Mouse (Mus musculus) heart, postnatal 0 days (tissue): ENCODE measurements around the gene Ubb. TPM values are rescaled to one million over a fixed set of nuclear protein-coding genes. Genes with fewer than 3 reads are reported as not detected.
A peak's percentile ranks its signal among the peaks of the same experiment; 100 is the strongest.

Experiments used
- ATAC-seq: fragments of 200-750 bp; cut with Nextera tagmentation; 2 replicates; pipeline ENCODE4 v1.8.0; 2017; ENCODE audit warnings: low read depth, moderate number of reproducible peaks, moderate library complexity; ENCODE audit not compliant: insufficient read depth
- DNase-seq: peaks from one replicate; pipeline ENCODE4 v3.0.0-alpha.2; 2016; ENCODE audit warnings: low spot score
- H3K27ac ChIP-seq: fragments of 300-500 bp; sonication (generic); 2 replicates; pipeline ENCODE4 v1.5.1; 2014; ENCODE audit warnings: low read depth, mild to moderate bottlenecking
- H3K27me3 ChIP-seq: fragments of 300-500 bp; sonication (generic); 2 replicates; pipeline ENCODE4 v1.6.1; 2014; ENCODE audit warnings: low read length, mixed read lengths; ENCODE audit not compliant: control insufficient read depth, insufficient read depth
- H3K36me3 ChIP-seq: fragments of 300-500 bp; sonication (generic); replicated peaks from 2 replicates; pipeline ENCODE4 v1.6.1; 2014; ENCODE audit warnings: low read length, mixed read lengths; ENCODE audit not compliant: control insufficient read depth, insufficient read depth
- H3K4me1 ChIP-seq: fragments of 300-500 bp; sonication (generic); 2 replicates; pipeline ENCODE4 v1.6.1; 2014; ENCODE audit warnings: antibody characterized with exemption; ENCODE audit not compliant: control insufficient read depth, insufficient read depth
- H3K4me2 ChIP-seq: fragments of 300-500 bp; sonication (generic); 2 replicates; pipeline ENCODE4 v1.6.1; 2014; ENCODE audit warnings: low read depth, mild to moderate bottlenecking, low read length, moderate library complexity
- H3K4me3 ChIP-seq: fragments of 300-500 bp; sonication (generic); 2 replicates; pipeline ENCODE4 v1.5.1; 2014; ENCODE audit warnings: low read depth, low read length
- H3K9ac ChIP-seq: fragments of 300-500 bp; sonication (generic); replicated peaks from 2 replicates; pipeline ENCODE4 v1.6.1; 2014; ENCODE audit warnings: low read depth, low read length, mixed read lengths
- H3K9me3 ChIP-seq: fragments of 300-500 bp; sonication (generic); replicated peaks from 2 replicates; pipeline ENCODE4 v1.6.1; 2016; ENCODE audit warnings: low read length; ENCODE audit not compliant: control insufficient read depth
- CTCF ChIP-seq: IDR thresholded peaks from 2 replicates; pipeline ENCODE4 v1.5.1; 2016; ENCODE audit warnings: antibody characterized with exemption, control low read depth, low read depth
- EP300 ChIP-seq: IDR thresholded peaks from 2 replicates; pipeline ENCODE4 v1.6.1; 2016; ENCODE audit warnings: antibody characterized with exemption, low read depth
- WGBS: fragments of 180-500 bp; shearing (Covaris S2); extraction: QIAGEN DNeasy Blood & Tissue Kit; methylation state at CpG from one replicate; pipeline ENCODE4 v1.1.7; 2014; 5-methylcytosine and 5-hydroxymethylcytosine counted together
- polyA plus RNA-seq: library from polyadenylated mRNA; unstranded; fragments of >200 nt; fragmentation: Nextera tagmentation; extraction: Ambion mirVana; gene quantifications from 2 replicates; pipeline ENCODE4 v1.2.1, GENCODE M21; 2015
- total RNA-seq: library from RNA; depleted of rRNA; stranded (reverse); fragments of >200 nt; gene quantifications from 2 replicates; pipeline ENCODE4 v1.2.3, GENCODE M21; 2014; ENCODE audit warnings: low replicate concordance

Ubb gene
- total and polyA plus RNA-seq, 2 experiments from 2014 or later: 704 to 1,871 TPM

DNA sequence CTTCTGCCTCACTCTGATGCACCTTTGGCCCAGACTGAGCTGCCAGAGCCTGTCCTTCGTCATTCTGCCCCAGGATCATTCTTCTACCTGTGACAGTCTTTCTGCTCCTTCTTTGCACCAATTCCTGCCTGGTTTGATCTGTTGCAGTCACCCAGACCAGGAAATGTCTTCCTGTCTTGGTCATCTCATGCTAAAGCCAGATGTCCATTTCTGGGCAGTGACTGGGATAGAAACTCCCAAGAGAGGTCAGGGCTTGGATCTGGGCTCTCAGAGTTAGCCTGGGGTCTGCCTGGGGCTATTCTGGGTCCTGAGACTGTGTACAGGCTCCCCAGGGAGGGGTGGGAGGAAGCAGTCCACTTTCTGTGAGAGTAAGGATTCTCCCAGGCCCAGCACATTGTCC is 15.2 kb downstream of the Ubb start:
- H3K4me3 ChIP-seq: no peak overlapping the region

DNA sequence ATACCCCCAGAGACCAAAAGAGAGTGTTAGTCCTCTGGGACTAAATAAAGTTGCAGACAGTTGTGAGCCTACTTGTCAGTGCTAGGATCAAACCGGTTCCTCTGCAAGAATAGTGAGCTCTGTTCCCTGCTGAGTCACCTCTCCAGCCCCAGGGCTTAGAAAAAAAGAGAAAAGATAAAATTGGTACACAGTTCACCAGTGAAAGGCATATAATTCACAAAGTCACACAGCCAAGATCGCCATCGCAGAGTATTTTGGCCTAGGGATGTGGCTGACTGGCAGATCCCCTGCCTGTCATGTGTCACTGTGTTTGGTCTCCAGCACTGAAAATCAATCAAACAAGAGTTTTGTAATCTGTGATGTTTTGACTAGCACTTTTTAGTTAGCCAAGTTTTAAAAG is 17.3 kb downstream of the Ubb start:
- TF ChIP-seq EP300 (no peak), CTCF (no peak)
- no peak overlapping the region for H3K4me3 ChIP-seq
- H3K27me3 ChIP-seq: no peaks in the 10 kb centered on the region
- no peak overlapping the region for H3K9ac ChIP-seq
- WGBS: 67% methylated on average over 3 of the region's 3 CpGs
- DNase-seq (no peak), ATAC-seq (no peak)
- H3K36me3 ChIP-seq: no peaks in the 10 kb centered on the region
- no peaks in the 10 kb centered on the region for H3K4me1 ChIP-seq
- H3K9me3 ChIP-seq: no peaks in the 10 kb centered on the region
- no peak overlapping the region for H3K27ac ChIP-seq
- no peak overlapping the region for H3K4me2 ChIP-seq

More for the DNA sequence above, 15.2 kb downstream of the Ubb start:
- DNase-seq (no peak), ATAC-seq (no peak)
- 38% methylated on average over 1 of the region's 1 CpGs for WGBS
- Histone ChIP-seq H3K4me2 (no peak overlapping the region), H3K4me1 (no peaks in the 10 kb centered on the region), H3K27ac (no peak overlapping the region), H3K9ac (no peak overlapping the region), H3K36me3 (no peaks in the 10 kb centered on the region), H3K27me3 (no peaks in the 10 kb centered on the region), H3K9me3 (no peaks in the 10 kb centered on the region)
- TF ChIP-seq EP300 (no peak), CTCF (no peak)

DNA sequence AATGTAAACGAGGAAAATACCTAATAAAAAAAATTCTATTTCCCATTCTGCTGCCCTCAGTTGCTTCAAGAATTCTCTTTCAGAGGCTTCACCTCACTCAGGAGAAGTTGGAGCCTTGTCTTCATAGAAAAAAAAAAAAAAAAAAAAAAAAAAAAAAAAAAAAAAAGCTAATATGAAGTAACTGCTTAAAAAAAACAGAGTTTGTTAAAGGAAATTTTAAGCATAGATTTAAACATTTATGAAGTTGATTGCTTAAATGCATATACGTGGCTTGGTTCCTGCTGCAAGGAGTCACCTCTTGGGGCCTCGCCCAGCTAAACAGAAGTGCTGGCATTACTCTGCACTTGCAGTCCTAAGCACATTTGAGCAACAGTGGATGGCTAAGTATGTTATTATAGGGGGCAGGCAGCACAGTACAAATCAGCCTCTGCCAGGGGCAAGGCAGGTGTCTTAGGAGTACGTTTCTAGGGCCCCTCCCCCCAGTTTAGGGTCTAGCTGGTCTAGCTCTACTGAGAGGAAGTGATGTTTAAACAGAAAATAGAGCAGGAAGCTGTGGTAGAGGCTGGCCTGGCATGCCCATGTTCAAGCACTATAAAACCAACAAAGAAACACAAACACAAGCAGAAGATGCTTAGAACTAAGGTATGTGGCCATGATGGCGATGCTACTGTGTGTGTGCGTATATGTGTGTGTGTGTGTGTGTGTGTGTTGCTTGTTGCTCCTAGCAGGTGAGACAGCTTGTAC is 23.2 kb downstream of the Ubb start, which contains the start of gene Trpv2:
Trpv2 (plus strand) TSS at position 528 of the 744 bp plus-strand sequence.
- Histone ChIP-seq H3K4me3 (peak within 1 kb of the TSS; percentile 55), H3K4me2 (peak within 1 kb of the TSS; percentile 88), H3K9me3 (no peaks in the 10 kb centered on the region), H3K27me3 (no peaks in the 10 kb centered on the region), H3K36me3 (no peaks in the 10 kb centered on the region), H3K27ac (no peak within 1 kb of the TSS; the same call in 1 of the 2 replicates), H3K4me1 (no peaks in the 10 kb centered on the region), H3K9ac (no peak within 1 kb of the TSS)
- ATAC-seq (no peak), DNase-seq (no peak)
- no peak for TF ChIP-seq EP300
- no peak for TF ChIP-seq CTCF
- 70% methylated on average over 6 of the region's 6 CpGs for WGBS

DNA sequence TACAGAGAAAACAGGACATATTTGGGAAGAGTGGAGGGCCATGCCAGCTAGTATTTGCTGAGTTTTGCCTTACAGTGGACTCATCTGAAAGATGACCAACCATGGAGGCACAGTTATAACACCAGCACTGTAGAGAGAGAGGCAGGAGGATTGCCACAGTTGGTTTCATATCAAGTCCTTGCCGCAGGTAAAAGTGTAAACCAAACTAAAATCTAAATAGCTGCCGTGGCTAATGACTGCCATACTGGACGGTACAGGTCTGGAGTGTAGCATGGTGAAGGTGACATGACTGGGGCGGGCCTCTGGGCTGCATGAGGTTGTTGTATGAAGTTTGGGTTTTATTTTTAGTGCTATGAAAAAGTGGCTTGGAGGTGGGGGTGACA is 23.7 kb downstream of the Ubb start:
- Histone ChIP-seq H3K36me3 (no peaks in the 10 kb centered on the region), H3K4me3 (peak overlapping the region; percentile 55; the same call in 1 of the 2 replicates), H3K4me1 (no peaks in the 10 kb centered on the region), H3K27me3 (no peaks in the 10 kb centered on the region), H3K9me3 (no peaks in the 10 kb centered on the region), H3K27ac (no peak overlapping the region; the same call in 1 of the 2 replicates), H3K4me2 (peak overlapping the region; percentile 88; the same call in 1 of the 2 replicates), H3K9ac (no peak overlapping the region)
- WGBS: 67% methylated on average over 4 of the region's 4 CpGs
- no peak for TF ChIP-seq CTCF
- TF ChIP-seq EP300: no peak
- ATAC-seq: no peak
- no peak for DNase-seq

DNA sequence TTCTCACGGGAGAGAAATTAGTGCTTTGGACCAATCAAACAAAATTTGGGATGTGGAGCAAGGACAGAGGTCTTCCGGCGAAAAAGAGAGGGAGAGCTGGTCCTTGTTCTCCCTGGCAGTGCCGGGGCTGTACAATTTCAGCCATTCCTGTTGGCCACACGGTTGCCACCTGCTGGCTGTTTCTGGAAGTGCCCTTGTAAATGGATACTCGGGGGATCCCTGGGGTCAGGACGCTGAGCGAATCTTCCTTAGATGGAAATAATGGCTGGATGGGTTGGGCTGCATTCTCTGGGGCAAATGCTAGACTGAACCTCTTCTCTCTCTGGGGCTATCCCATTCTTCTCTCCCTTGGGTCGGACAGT is 24.3 kb downstream of the Ubb start:
- no peaks in the 10 kb centered on the region for H3K9me3 ChIP-seq
- H3K4me2 ChIP-seq: peak overlapping the region; percentile 88
- DNase-seq (peak; percentile 81), ATAC-seq (peak; percentile 84)
- under 1% methylated on average over 9 of the region's 9 CpGs for WGBS
- peak overlapping the region; percentile 32; the same call in 1 of the 2 replicates for H3K9ac ChIP-seq
- TF ChIP-seq CTCF: peak; percentile 93
- TF ChIP-seq EP300: no peak
- no peak overlapping the region for H3K27ac ChIP-seq
- peak overlapping the region; percentile 55 for H3K4me3 ChIP-seq
- H3K36me3 ChIP-seq: no peaks in the 10 kb centered on the region
- no peaks in the 10 kb centered on the region for H3K4me1 ChIP-seq
- no peaks in the 10 kb centered on the region for H3K27me3 ChIP-seq
